Mouse (Mus musculus) stomach, postnatal 0 days (tissue): ENCODE data around the gene Tubb5. TPM values are rescaled to one million over a fixed set of nuclear protein-coding genes. Genes with fewer than 3 reads are reported as not detected.
A peak's percentile ranks its signal among the peaks of the same experiment; 100 is the strongest.

Source experiments
- ATAC-seq: fragments of 200-750 bp; cut with Nextera tagmentation; 2 replicates; pipeline ENCODE4 v1.8.0; 2017; ENCODE audit not compliant: low FRiP score, low TSS enrichment
- DNase-seq: peaks from one replicate; pipeline ENCODE4 v3.0.0-alpha.2; 2016; ENCODE audit warnings: low spot score
- H3K27ac ChIP-seq: fragments of 300-500 bp; sonication (generic); replicated peaks from 2 replicates; pipeline ENCODE4 v1.5.1; 2014; ENCODE audit warnings: mild to moderate bottlenecking, control low read depth
- H3K27me3 ChIP-seq: fragments of 300-500 bp; sonication (generic); 2 replicates; pipeline ENCODE4 v1.6.1; 2014; ENCODE audit warnings: low read length; ENCODE audit not compliant: control insufficient read depth, insufficient read depth
- H3K36me3 ChIP-seq: fragments of 300-500 bp; sonication (generic); 2 replicates; pipeline ENCODE4 v1.6.1; 2014; ENCODE audit warnings: low read length, mixed read lengths; ENCODE audit not compliant: control insufficient read depth, insufficient read depth
- H3K4me1 ChIP-seq: fragments of 300-500 bp; sonication (generic); replicated peaks from 2 replicates; pipeline ENCODE4 v1.6.1; 2014; ENCODE audit warnings: antibody characterized with exemption; ENCODE audit not compliant: control insufficient read depth, insufficient read depth
- H3K4me2 ChIP-seq: fragments of 300-500 bp; sonication (generic); replicated peaks from 2 replicates; pipeline ENCODE4 v1.6.1; 2014; ENCODE audit warnings: low read depth, mild to moderate bottlenecking, control low read depth, moderate library complexity
- H3K4me3 ChIP-seq: fragments of 300-500 bp; sonication (generic); 2 replicates; pipeline ENCODE4 v1.5.1; 2014; ENCODE audit warnings: low read depth, low read length, control low read depth
- H3K9ac ChIP-seq: fragments of 300-500 bp; sonication (generic); 2 replicates; pipeline ENCODE4 v1.6.1; 2014; ENCODE audit warnings: mild to moderate bottlenecking, low read length, control low read depth, mixed read lengths
- H3K9me3 ChIP-seq: fragments of 300-500 bp; sonication (generic); 2 replicates; pipeline ENCODE4 v1.6.1; 2016; ENCODE audit warnings: low read length; ENCODE audit not compliant: control insufficient read depth
- CTCF ChIP-seq: IDR thresholded peaks from 2 replicates; pipeline ENCODE4 v1.5.1; 2016; ENCODE audit warnings: antibody characterized with exemption, low read depth, mild to moderate bottlenecking, moderate library complexity
- EP300 ChIP-seq: optimal IDR thresholded peaks from 2 replicates; pipeline ENCODE3; 2016; ENCODE audit warnings: antibody characterized with exemption
- WGBS: fragments of 180-500 bp; shearing (Covaris S2); extraction: QIAGEN DNeasy Blood & Tissue Kit; methylation state at CpG from one replicate; pipeline ENCODE4 v1.1.7; 2014; 5-methylcytosine and 5-hydroxymethylcytosine counted together
- polyA plus RNA-seq: library from polyadenylated mRNA; unstranded; fragments of >200 nt; fragmentation: Nextera tagmentation; extraction: Ambion mirVana; gene quantifications from 2 replicates; pipeline ENCODE4 v1.2.1, GENCODE M21; 2015

Gene Tubb5
- polyA plus RNA-seq, 1 experiment from 2014 or later: 296 TPM

- WGBS: 43% methylated on average over 6 of the region's 6 CpGs
- TF ChIP-seq EP300: peak; percentile 20
- no peak for TF ChIP-seq CTCF
- H3K9ac ChIP-seq: no peak overlapping the region
- no peaks in the 10 kb centered on the region for H3K36me3 ChIP-seq
- H3K27me3 ChIP-seq: no peaks in the 10 kb centered on the region
- H3K4me3 ChIP-seq: no peak overlapping the region
- peaks cover 10% of the 10 kb centered on the region for H3K4me1 ChIP-seq
- DNase-seq (no peak), ATAC-seq (0 out of 2 replicates have a peak, but pooled peaks have one; percentile 5)
- H3K4me2 ChIP-seq: 0 out of 2 replicates have a peak overlapping the region, but pooled peaks have one; percentile 18
- no peaks in the 10 kb centered on the region for H3K9me3 ChIP-seq
- peak overlapping the region; percentile 92 for H3K27ac ChIP-seq
These were observed 25.4 kb downstream of the Tubb5 start for GRCm38 (mm10) chr17:35812736-35813135.

GRCm38 (mm10) chr17:35812307-35812706 is 25.8 kb downstream of the Tubb5 start:
- peak overlapping the region; percentile 92 for H3K27ac ChIP-seq
- no peaks in the 10 kb centered on the region for H3K9me3 ChIP-seq
- DNase-seq (no peak), ATAC-seq (no peak)
- no peaks in the 10 kb centered on the region for H3K36me3 ChIP-seq
- no peaks in the 10 kb centered on the region for H3K27me3 ChIP-seq
- peaks cover 10% of the 10 kb centered on the region for H3K4me1 ChIP-seq
- H3K4me3 ChIP-seq: no peak overlapping the region
- H3K4me2 ChIP-seq: no peak overlapping the region
- TF ChIP-seq CTCF (no peak), EP300 (no peak)
- no peak overlapping the region for H3K9ac ChIP-seq
- WGBS: 71% methylated on average over 5 of the region's 5 CpGs

GRCm38 (mm10) chr17:35810900-35811648 is 27.0 kb downstream of the Tubb5 start:
- Histone ChIP-seq H3K9ac (no peak overlapping the region), H3K4me1 (peaks cover 10% of the 10 kb centered on the region), H3K27ac (peak overlapping the region; percentile 45; the same call in 1 of the 2 replicates), H3K4me2 (no peak overlapping the region), H3K4me3 (no peak overlapping the region), H3K9me3 (no peaks in the 10 kb centered on the region), H3K36me3 (no peaks in the 10 kb centered on the region), H3K27me3 (no peaks in the 10 kb centered on the region)
- TF ChIP-seq CTCF (no peak), EP300 (no peak)
- DNase-seq: no peak
- WGBS: 59% methylated on average over 5 of the region's 5 CpGs
- ATAC-seq: no peak

- ATAC-seq (no peak), DNase-seq (no peak)
- WGBS: 84% methylated on average over 11 of the region's 11 CpGs
- no peaks in the 10 kb centered on the region for H3K9me3 ChIP-seq
- no peak overlapping the region for H3K9ac ChIP-seq
- H3K27ac ChIP-seq: no peak overlapping the region
- TF ChIP-seq EP300 (no peak), CTCF (no peak)
- H3K36me3 ChIP-seq: no peaks in the 10 kb centered on the region
- H3K4me3 ChIP-seq: no peak overlapping the region
- H3K4me1 ChIP-seq: peaks cover 10% of the 10 kb centered on the region
- H3K4me2 ChIP-seq: no peak overlapping the region
- H3K27me3 ChIP-seq: no peaks in the 10 kb centered on the region
These were observed 28.7 kb downstream of the Tubb5 start for GRCm38 (mm10) chr17:35809395-35809794.

GRCm38 (mm10) chr17:35808073-35808472 is 30.0 kb downstream of the Tubb5 start:
- H3K36me3 ChIP-seq: no peaks in the 10 kb centered on the region
- H3K27me3 ChIP-seq: no peaks in the 10 kb centered on the region
- DNase-seq: no peak
- no peak for ATAC-seq
- TF ChIP-seq CTCF: no peak
- no peak for TF ChIP-seq EP300
- H3K9ac ChIP-seq: no peak overlapping the region
- 50% methylated on average over 9 of the region's 9 CpGs for WGBS
- H3K4me3 ChIP-seq: no peak overlapping the region
- peaks cover 5% of the 10 kb centered on the region; the same call in 1 of the 2 replicates for H3K4me1 ChIP-seq
- no peak overlapping the region for H3K4me2 ChIP-seq
- peak overlapping the region; percentile 61 for H3K27ac ChIP-seq
- H3K9me3 ChIP-seq: no peaks in the 10 kb centered on the region

- no peaks in the 10 kb centered on the region for H3K36me3 ChIP-seq
- WGBS: 54% methylated on average over 4 of the region's 4 CpGs
- ATAC-seq (no peak), DNase-seq (no peak)
- no peak overlapping the region for H3K9ac ChIP-seq
- 0 out of 2 replicates have a peak, but pooled peaks cover 3% of the 10 kb centered on the region for H3K4me1 ChIP-seq
- no peaks in the 10 kb centered on the region for H3K27me3 ChIP-seq
- no peak for TF ChIP-seq CTCF
- no peak for TF ChIP-seq EP300
- no peaks in the 10 kb centered on the region for H3K9me3 ChIP-seq
- no peak overlapping the region for H3K4me2 ChIP-seq
- no peak overlapping the region for H3K4me3 ChIP-seq
- no peak overlapping the region for H3K27ac ChIP-seq
These were observed 34.2 kb downstream of the Tubb5 start for GRCm38 (mm10) chr17:35803858-35804399.
